Mouse (Mus musculus) small intestine, adult 2 months (tissue): ENCODE measurements around the gene Serpinb1a.
"Not testable (repeated sequence)": the region's sequence is repeated elsewhere in the genome, so short reads cannot be mapped to it uniquely, and the experiment has no call there.

Experiments used
- CTCF ChIP-seq: fragments of 200-500 bp; IDR thresholded peaks from 2 replicates; pipeline ENCODE4 v1.5.1; 2012; ENCODE audit warnings: low read depth, mild to moderate bottlenecking, control low read depth, inconsistent platforms, low read length, moderate library complexity, mixed read lengths; ENCODE audit not compliant: insufficient replicate concordance, insufficient read length; ENCODE audit errors: extremely low read depth
- POLR2A ChIP-seq: fragments of 200-500 bp; IDR thresholded peaks from 2 replicates; pipeline ENCODE4 v1.6.1; 2012; ENCODE audit warnings: low read depth, mild to moderate bottlenecking, control low read depth, inconsistent platforms, low read length, moderate library complexity

DNA sequence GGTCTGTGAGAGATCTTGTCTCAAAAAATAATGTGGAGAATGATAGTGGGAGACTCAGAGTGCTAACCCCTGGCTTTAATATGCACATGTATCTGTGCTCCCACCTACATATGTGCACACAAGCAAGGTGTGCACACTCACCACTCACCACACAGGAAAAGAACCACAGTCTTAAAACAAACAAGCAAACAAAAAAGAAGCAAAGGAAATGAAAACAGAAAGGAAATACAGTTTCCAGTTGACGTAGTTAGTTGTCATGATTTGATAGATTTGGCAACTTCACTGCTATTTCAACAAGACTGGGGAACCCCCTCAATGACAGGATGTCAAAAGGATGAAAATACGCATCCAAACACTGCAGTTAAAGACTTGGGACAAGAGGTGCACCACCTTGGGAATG, 48.1 kb upstream of the Serpinb1a start:
- not testable (repeated sequence) for TF ChIP-seq POLR2A, CTCF
